Mouse (Mus musculus) forebrain, embryonic 13.5 days (tissue): ENCODE measurements around the gene Snap29. TPM values are rescaled to one million over a fixed set of nuclear protein-coding genes. Genes with fewer than 3 reads are reported as not detected.

Experiments
- ATAC-seq: fragments of 200-750 bp; cut with Nextera tagmentation; 2 replicates; pipeline ENCODE4 v1.8.0; 2017
- H3K27ac ChIP-seq: fragments of 300-500 bp; sonication (generic); 2 replicates; pipeline ENCODE4 v1.5.1; 2015; ENCODE audit warnings: inconsistent platforms, mild to moderate bottlenecking, moderate library complexity
- H3K27me3 ChIP-seq: fragments of 300-500 bp; sonication (generic); 2 replicates; pipeline ENCODE4 v1.6.1; 2015; ENCODE audit warnings: mild to moderate bottlenecking, inconsistent platforms
- H3K36me3 ChIP-seq: fragments of 300-500 bp; sonication (generic); 2 replicates; pipeline ENCODE4 v1.6.1; 2015; ENCODE audit warnings: mild to moderate bottlenecking, inconsistent platforms; ENCODE audit not compliant: poor library complexity, severe bottlenecking
- H3K4me1 ChIP-seq: fragments of 300-500 bp; sonication (generic); 2 replicates; pipeline ENCODE4 v1.6.1; 2015; ENCODE audit warnings: inconsistent platforms
- H3K4me2 ChIP-seq: fragments of 300-500 bp; sonication (generic); 2 replicates; pipeline ENCODE4 v1.6.1; 2015; ENCODE audit warnings: inconsistent platforms, mild to moderate bottlenecking, moderate library complexity
- H3K4me3 ChIP-seq: fragments of 300-500 bp; sonication (generic); 2 replicates; pipeline ENCODE4 v1.5.1; 2015; ENCODE audit warnings: mild to moderate bottlenecking, inconsistent platforms
- H3K9ac ChIP-seq: fragments of 300-500 bp; sonication (generic); 2 replicates; pipeline ENCODE4 v1.6.1; 2015; ENCODE audit warnings: mild to moderate bottlenecking, inconsistent platforms
- H3K9me3 ChIP-seq: fragments of 300-500 bp; sonication (generic); replicated peaks from 2 replicates; pipeline ENCODE4 v1.6.1; 2016; ENCODE audit warnings: inconsistent platforms
- WGBS: fragments of 180-500 bp; shearing (Covaris S2); methylation state at CpG from one replicate; pipeline ENCODE4 v1.1.7; 2015; 5-methylcytosine and 5-hydroxymethylcytosine counted together
- polyA plus RNA-seq: library from polyadenylated mRNA; unstranded; fragments of >200 nt; fragmentation: Nextera tagmentation; extraction: Ambion mirVana; gene quantifications from 2 replicates; pipeline ENCODE4 v1.2.1, GENCODE M21; 2015

Snap29 gene
- polyA plus RNA-seq, 1 experiment from 2014 or later: 18.2 TPM

DNA sequence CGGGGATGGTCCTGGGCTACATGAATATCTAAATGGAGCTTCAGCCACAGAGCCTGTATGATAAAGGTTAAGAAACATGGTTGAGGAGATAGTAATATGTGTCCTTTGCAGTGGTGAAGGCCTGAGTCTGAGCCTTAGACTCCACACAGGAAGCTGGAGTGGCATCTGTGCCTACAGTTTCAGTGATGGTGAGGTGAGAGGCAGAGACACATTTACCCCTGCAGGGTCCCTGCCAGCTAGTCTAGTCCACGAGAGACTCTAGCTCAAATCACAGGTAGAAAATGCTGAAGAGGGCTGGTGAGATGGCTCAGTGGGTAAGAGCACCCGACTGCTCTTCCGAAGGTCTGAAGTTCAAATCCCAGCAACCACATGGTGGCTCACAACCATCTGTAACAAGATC, 69.5 kb downstream of the Snap29 start:
- no peaks in the 10 kb centered on the region for H3K9me3 ChIP-seq
- no peaks in the 10 kb centered on the region for H3K27me3 ChIP-seq
- H3K36me3 ChIP-seq: peaks cover 47% of the 10 kb centered on the region
- H3K27ac ChIP-seq: no peak overlapping the region
- no peak overlapping the region for H3K4me3 ChIP-seq
- no peak for ATAC-seq
- H3K9ac ChIP-seq: no peak overlapping the region
- peaks cover 3% of the 10 kb centered on the region for H3K4me1 ChIP-seq
- H3K4me2 ChIP-seq: no peak overlapping the region
- whole genome bisulfite sequencing: 86% methylated on average over 4 of the region's 4 CpGs

DNA sequence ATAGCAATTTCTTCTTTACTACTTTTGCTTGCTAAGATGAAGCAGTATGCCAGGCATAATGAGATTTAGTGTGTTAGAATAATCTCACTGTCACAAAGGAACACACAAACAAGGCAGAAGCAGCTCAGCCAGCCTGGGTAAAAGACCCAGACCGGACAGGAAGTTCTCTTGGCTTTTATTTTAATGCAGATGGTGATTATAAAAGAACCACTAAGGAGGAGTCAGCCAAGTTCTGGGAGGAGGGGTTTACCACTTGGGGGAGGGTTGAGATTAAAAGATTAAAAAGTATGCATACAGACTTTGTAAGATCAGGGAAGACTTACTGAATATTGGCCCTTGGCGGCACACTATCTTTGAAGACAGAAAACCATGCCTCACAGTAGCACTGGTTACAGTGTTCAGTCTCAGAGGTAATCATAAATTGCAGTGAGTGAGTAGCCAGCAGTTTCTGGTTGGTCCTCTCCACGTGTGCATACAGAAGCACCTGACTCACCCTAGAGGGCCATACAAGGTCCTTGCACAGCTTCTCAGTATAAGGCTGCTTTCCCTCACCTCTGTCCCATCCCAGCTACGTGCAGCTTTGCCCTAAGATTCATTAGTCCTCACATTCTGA, 72.7 kb downstream of the Snap29 start:
- Histone ChIP-seq H3K4me1 (peaks cover 3% of the 10 kb centered on the region), H3K36me3 (peaks cover 35% of the 10 kb centered on the region), H3K4me2 (no peak overlapping the region), H3K4me3 (no peak overlapping the region), H3K27me3 (no peaks in the 10 kb centered on the region), H3K9me3 (no peaks in the 10 kb centered on the region), H3K9ac (no peak overlapping the region), H3K27ac (no peak overlapping the region)
- 77% methylated on average over 4 of the region's 4 CpGs for WGBS
- ATAC-seq: no peak

Other genes starting within 250 kb of the Snap29 start
- gene Ube2l3, start 203.3 kb upstream of the Snap29 start, polyA plus RNA-seq: 359 and 360 TPM in 2 replicates
- 1.4 and 1.9 TPM in 2 replicates for gene Rimbp3, start 197.4 kb upstream of the Snap29 start, polyA plus RNA-seq
- 7.2 and 9.0 TPM in 2 replicates for gene Hic2, start 172.4 kb upstream of the Snap29 start, polyA plus RNA-seq
- 14.2 and 15.4 TPM in 2 replicates for gene Tmem191c, start 129.9 kb upstream of the Snap29 start, polyA plus RNA-seq
- 0.36 and 0.48 TPM in 2 replicates for gene Serpind1, start 74.6 kb upstream of the Snap29 start, polyA plus RNA-seq
- gene Pi4ka, start 328 bp downstream of the Snap29 start, polyA plus RNA-seq: 44.1 and 50.0 TPM in 2 replicates
- 102 and 108 TPM in 2 replicates for gene Crkl, start 46.0 kb downstream of the Snap29 start, polyA plus RNA-seq
- gene Aifm3, start 83.6 kb downstream of the Snap29 start, polyA plus RNA-seq: 8.6 and 10.4 TPM in 2 replicates
- gene Lztr1, start 102.7 kb downstream of the Snap29 start, polyA plus RNA-seq: 102 and 110 TPM in 2 replicates
- 58.3 and 59.2 TPM in 2 replicates for gene Thap7, start 125.2 kb downstream of the Snap29 start, polyA plus RNA-seq
- gene Lrrc74b, start 155.3 kb downstream of the Snap29 start, polyA plus RNA-seq: 0.32 and 0.77 TPM in 2 replicates
- 0.84 and 0.97 TPM in 2 replicates for gene P2rx6, start 155.9 kb downstream of the Snap29 start, polyA plus RNA-seq
- 11.1 and 13.8 TPM in 2 replicates for gene Slc7a4, start 177.2 kb downstream of the Snap29 start, polyA plus RNA-seq
- gene Smpd4, start 213.4 kb downstream of the Snap29 start, polyA plus RNA-seq: 32.7 and 34.3 TPM in 2 replicates
- gene Ccdc74a, start 240.5 kb downstream of the Snap29 start, polyA plus RNA-seq: 4.1 and 4.4 TPM in 2 replicates